Mouse (Mus musculus) gastrocnemius, postnatal 36 days (tissue): ENCODE data around the gene Sh2d4b. TPM values are rescaled to one million over a fixed set of nuclear protein-coding genes. Genes with fewer than 3 reads are reported as not detected.

Source experiments
- DNase-seq, 2 experiments: peaks; one replicate each; pipeline ENCODE4 v3.0.0; 2022
- intact Hi-C: fragments of 180-260 bp; cut with DNase I; formaldehyde crosslinking; loops from one replicate; pipeline ENCODE4 v1.15.1; 2025
- long read RNA-seq, 2 experiments: library from polyadenylated mRNA; stranded (forward); transcript quantifications; one replicate each; pipeline ENCODE4 v2.0.0; 2021
- total RNA-seq, 2 experiments: library from RNA; stranded (reverse); gene quantifications; 2 replicates each; pipeline ENCODE4 v1.2.3; 2021

Gene Sh2d4b
- total RNA-seq: under 1 TPM; 0.33 to 0.44 TPM
- long read RNA-seq, experiment 1: 0 reads
- long read RNA-seq, experiment 2: 0 reads

GRCm38 (mm10) chr14:40893196-40893595 is at the start of gene Sh2d4b:
TSS of gene Sh2d4b (minus strand) at chr14:40893266.
- no peak for DNase-seq
- intact Hi-C loops: no loop called here

GRCm38 (mm10) chr14:40942429-40942828 is 49.4 kb upstream of the Sh2d4b start:
- DNase-seq: no peak
- intact Hi-C loops: no loop called here

DNA sequence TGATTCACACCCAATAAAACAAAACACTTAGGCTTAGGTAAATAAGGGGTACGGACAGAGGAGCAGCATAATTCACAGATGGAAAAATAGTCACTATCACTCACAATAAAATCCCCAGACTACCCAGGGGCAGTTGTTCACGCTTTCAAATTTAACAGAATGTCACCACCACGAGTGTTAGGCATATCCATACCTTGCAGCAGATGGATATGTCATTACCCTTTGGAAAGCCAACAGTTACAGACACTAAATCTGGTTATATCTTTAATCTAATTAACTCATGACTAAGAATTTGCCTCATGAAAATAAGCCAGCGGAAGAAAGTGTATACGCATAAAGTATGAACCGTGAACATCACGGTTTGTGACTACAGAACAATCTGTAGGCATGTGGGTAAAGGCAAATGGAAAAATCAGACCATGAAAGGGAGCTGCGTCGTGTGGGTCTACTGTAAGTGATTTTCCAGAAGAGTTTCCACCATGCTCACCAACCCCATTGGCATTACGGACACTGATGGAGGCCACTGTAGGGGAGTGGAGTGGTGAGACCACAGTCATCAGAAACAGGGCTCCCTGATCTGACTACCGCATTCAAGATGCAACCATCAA is 45.4 kb upstream of the Sh2d4b start:
- no peak for DNase-seq
- intact Hi-C loops: no loop called here

GRCm38 (mm10) chr14:40937052-40937451 is 44.0 kb upstream of the Sh2d4b start:
- intact Hi-C loops: no loop called here
- DNase-seq: no peak

DNA sequence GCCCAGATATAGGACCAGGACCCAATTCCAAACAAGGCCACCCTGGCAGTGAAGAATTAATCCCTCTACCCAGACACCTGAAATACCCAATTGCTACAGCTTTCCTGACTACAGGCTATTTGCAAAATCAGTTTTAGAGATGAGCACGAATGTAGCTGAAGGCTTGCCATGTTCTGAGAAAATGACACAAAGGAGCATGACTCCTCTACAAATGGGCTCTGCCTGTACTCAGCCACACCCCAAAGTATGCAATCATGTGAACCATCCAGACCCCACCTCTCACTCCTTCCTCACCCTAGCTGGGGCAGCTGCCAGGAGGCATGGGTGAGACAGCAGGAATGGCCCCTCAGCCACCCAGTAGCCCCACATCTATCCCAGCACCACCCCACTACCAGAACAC is 42.4 kb upstream of the Sh2d4b start:
- DNase-seq: no peak

DNA sequence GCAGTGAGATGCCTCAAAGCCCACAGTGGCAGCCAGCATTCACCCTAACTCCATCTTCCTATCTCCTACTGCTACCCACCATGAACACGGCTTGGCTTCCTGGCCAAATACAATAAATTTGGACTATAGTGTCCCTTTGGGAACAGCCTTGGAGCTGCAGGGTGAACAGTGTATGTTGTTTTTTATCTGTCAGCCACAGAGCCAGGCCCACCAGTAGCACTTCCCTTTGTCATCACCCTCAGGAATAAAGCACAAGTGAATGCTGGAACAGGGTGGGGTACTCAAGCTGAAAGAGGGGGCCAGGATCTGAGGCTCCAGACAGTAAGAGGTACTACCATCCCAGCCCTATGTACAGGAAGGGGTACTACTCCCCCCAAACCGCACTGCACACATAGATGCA is 42.0 kb upstream of the Sh2d4b start:
- DNase-seq: no peak
- intact Hi-C loops: no loop called here

More for the DNA sequence above, 42.4 kb upstream of the Sh2d4b start:
- intact Hi-C loops: no loop called here

- intact Hi-C loops: no loop called here
- no peak for DNase-seq
These were observed 40.3 kb upstream of the Sh2d4b start for GRCm38 (mm10) chr14:40933328-40933727.

- no peak for DNase-seq
- intact Hi-C loops: no loop called here
These were observed 39.2 kb upstream of the Sh2d4b start for GRCm38 (mm10) chr14:40932225-40932624.

DNA sequence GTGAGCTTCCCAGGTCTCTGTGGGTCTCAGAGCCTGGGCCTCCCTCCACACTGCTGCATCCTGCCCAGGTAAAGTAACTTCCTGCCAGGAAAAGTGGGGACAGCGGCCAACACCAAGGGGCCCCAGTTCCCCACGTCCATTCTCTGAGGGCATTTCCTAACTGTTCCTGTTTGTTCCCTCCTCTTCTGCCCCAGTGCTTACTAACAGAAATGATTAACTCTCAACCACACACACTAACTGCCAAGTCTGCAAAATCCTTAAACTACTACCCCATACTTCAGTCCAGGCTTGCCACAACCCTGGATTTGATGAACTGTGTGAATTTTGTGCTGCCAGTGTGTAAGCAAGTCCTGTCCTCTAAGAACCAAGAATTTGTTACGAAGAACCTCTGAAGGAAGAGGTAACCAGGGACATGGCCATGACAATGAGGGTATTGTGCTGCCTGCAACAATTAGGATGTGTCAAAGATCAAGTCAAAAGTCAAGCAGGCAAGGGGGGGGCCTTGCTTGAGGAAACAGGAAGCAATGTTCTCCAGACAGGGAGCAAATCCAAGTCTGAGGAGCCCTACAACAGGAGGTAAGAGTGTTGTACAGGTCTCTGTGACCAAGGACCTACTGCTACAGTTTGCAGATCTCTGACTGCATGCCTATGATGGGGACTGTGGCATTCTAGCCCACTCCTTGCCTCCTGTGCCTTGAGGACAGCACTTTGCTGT is 38.2 kb upstream of the Sh2d4b start:
- intact Hi-C loops: no loop called here
- DNase-seq: no peak

- intact Hi-C loops: no loop called here
- DNase-seq: no peak
These were observed 36.9 kb upstream of the Sh2d4b start for GRCm38 (mm10) chr14:40929943-40930342.

DNA sequence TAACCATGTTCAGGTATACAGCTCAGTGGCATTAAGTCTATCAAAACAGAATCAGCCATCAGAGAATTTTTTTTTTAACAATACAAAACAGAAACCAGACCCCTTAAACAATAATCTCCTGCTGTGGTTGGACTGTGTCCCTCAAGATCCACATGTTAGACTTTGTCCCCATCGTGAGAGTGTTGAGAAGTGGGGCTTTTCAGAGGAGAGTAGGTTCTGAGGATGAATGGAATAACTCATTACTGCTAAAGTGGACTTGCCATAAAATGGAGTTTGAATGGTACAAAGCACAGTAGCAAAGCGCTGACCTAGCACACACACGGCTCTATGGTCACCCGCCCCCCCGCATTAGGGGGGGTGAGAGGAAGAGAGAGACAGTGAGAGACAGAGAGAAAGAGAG is 35.8 kb upstream of the Sh2d4b start:
- DNase-seq: no peak
- intact Hi-C loops: no loop called here

- intact Hi-C loops: no loop called here
- no peak for DNase-seq
These were observed 34.0 kb upstream of the Sh2d4b start for GRCm38 (mm10) chr14:40927041-40927440.

DNA sequence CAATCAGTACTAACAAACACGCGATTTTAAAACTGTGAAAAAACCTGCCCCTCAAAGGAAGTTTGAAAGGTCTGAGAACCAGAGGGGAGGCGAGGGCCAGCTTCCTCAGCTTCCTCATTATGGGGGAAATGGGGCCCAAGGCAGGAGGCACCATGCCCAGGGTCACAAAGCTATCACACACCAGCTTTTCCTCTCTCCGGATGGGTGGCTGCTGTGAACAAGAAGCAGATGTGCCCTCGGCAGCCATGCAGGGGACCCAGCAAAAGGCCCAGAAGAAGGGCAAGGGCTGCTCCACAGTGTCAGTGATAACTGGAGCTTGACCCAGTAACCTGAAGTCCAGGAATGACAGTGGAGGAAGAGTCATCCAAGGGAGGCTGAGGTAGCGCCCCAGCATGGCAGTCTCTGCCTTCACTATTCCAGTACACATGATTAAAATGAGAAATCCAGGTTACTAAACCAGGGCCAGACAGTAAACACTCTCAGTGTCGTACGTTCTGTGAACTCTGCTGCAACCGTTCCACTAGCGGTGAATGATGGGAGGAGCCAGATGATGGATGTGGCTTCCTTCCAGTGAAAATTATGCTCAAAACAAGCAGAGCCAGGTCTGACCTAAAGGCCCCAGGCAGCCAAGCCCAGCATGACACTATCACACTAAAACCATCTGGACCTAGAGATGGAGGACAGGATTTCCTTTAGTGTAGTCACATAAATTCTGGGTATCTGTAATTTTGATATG is 31.5 kb upstream of the Sh2d4b start:
- intact Hi-C loops: no loop called here
- no peak for DNase-seq

- DNase-seq: no peak
- intact Hi-C loops: no loop called here
These were observed 28.2 kb upstream of the Sh2d4b start for GRCm38 (mm10) chr14:40921241-40921640.

DNA sequence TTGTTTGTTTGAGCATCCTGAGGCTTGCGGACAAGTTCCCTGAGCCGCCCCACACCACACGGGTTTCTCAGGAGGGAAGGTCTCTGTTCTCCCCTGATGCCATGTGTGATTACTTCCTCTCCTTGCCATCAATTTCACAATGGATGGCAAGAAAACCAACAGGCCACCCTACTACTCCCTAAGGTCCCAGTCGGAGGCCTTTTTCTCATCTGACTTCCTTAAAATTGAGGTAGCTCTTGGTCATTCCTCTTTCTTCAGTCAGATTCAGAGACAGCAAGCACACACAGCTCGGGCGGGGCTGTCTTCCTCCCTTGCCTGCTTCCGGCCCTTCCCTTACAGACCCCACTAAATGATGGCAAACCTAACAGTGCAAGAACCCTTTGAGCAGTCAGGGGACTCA is 26.5 kb upstream of the Sh2d4b start:
- no peak for DNase-seq
- intact Hi-C loops: no loop called here

GRCm38 (mm10) chr14:40918477-40918876 is 25.4 kb upstream of the Sh2d4b start:
- no peak for DNase-seq
- intact Hi-C loops: no loop called here

DNA sequence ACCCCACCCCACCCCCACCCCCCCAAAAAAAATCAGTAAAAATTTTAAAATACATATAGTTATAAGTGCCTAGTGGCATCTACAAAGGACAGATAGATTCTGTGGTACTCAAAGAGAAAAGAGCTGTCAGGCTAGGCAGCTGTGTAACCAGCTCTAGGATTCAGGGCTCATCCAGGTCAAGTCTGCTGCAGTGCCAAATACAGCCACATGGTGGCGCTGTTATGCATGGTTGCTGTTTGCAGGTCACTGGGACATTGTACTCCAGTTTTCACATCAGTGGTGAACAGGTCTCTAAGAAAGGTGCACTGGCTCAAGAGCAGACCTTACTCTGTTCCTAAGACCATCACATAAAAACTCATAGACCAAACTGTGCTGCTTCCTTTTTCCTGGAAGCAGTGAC is 24.6 kb upstream of the Sh2d4b start:
- DNase-seq: peak; percentile 87 to 94
- intact Hi-C loops: loop anchor here (1.0 kb wide), 2 partner anchors 57 to 116 kb away; no protein-coding TSS in a partner anchor

GRCm38 (mm10) chr14:40916667-40917066 is 23.6 kb upstream of the Sh2d4b start:
- intact Hi-C loops: loop anchor here (1.0 kb wide), 2 partner anchors 58 to 117 kb away; no protein-coding TSS in a partner anchor
- no peak for DNase-seq

DNA sequence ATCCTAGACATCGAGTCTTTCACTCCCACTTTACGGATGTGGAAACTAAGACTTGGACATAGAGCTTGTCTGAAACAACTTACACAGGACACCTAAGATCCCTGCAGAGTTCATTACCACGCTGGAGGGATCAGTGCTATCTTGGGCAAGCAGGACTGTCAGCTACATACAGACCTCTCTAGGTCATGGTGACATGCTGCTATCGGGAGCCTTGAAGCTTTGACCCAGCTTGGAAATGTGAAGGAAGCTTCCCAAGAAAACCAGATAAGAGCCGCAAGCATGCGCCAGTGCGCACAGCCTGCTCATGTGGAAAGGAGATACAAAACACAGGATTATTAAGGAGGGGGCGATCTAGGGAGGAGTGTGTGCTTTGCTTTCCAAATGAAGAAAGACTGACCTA is 22.8 kb upstream of the Sh2d4b start:
- no peak for DNase-seq
- intact Hi-C loops: no loop called here

- intact Hi-C loops: no loop called here
- no peak for DNase-seq
These were observed 21.6 kb upstream of the Sh2d4b start for GRCm38 (mm10) chr14:40914701-40915100.

DNA sequence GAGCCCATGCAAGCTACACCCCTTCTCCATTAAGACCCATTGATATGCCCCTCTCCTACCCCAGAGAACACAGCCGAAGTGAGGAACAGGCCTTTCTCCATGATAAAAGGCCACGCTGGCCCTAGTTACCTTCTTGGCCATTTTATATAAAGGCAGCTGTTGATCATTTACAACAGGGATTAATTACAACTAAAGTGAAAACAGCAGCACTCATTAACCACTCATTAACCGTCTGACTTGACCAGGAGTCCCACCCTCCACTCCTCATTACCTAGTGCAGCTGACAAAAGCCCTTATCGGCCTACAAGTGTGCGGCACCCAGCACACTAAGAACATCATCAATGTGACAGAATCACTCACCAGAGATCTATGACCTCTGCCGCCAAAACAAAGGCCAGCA is 20.6 kb upstream of the Sh2d4b start:
- no peak for DNase-seq
- intact Hi-C loops: no loop called here

DNA sequence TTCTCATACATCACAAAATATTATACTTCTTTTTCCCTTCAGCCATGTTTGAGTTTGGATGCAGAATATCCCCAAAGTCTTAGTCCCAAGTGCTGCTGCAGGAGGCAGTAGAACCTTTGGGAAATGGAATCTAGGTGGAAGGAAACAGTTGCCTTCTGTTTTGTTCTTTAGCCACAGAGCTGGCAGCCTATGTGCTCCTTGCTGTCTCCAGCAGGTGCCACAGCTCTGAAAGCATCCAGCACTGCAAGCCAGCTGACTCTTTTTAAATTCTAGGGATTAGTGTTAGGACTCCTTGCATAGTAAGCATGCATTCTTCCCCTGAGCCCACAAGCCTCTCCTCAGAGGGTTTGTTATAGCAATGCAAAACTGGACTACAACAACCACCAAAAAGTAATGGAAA is 18.5 kb upstream of the Sh2d4b start:
- intact Hi-C loops: no loop called here
- no peak for DNase-seq
